Mouse (Mus musculus): ENCODE data around the gene Slc37a1.

- no peak for TF ChIP-seq CTCF (IDR thresholded peaks at IDR 0.05; ENCODE audit: low read depth)
- no peak for TF ChIP-seq EP300 (IDR thresholded peaks at IDR 0.05; ENCODE audit: low read depth)
Measured at GRCm38 (mm10) chr17:31349388-31349787, 62.8 kb downstream of the Slc37a1 start.

Measured in liver, postnatal 0 days (tissue).